Mouse (Mus musculus) 3T3-L1 (cell line): ENCODE data around the gene Ovca2.

Experiments used
- DNase-seq: peaks from one replicate; pipeline ENCODE4 v3.0.0-alpha.2; 2015; ENCODE audit warnings: low read depth, low spot score

The Ovca2 gene

DNA sequence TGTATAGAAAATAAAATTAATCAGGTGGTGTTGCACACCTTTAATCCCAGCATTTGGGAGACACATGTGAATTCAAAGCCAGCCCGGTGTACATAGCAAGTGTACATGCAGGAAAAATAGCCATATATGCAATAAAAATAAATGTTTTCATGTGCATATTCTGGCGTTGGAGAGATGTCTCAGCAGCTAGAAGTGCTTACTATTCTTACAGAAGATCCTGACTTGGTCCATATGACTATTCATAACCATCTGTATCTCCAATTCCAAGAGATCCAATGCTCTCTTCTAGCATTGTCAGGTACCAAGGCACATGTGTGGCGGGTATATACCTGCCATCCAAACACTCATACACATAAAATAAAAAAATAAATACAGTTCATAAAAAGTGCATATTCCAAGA lies 52.3 kb downstream of the Ovca2 start:
- DNase-seq, result no peak
